In genomic region chr13:29621363-29621762, GRCm38 (mm10) we compare ENCODE assay signal across 21 mouse cellular contexts.
DNase-seq lines count a peak whose midpoint lies in the region; ATAC-seq and TF ChIP-seq lines count a peak whose summit lies in the region.
"Had no signal": no experiment of that assay in that cellular context is flagged by ENCODE, and none has a peak within 500 bp of the region (broad histone marks: within the 10 kb centered on the region; RNA-seq: fewer than 3 reads in every experiment).

No protein-coding gene starts in this region.

- 62% methylated on average over 1 of the region's 1 CpGs for WGBS in neural tube, embryonic 13.5 days
- 64% methylated on average over 1 of the region's 1 CpGs for WGBS in hindbrain, embryonic 13.5 days

- DNase-seq in layer of hippocampus, adult 2 months (ENCODE audit: low spot score in 2 of 2) = no peak
- DNase-seq in layer of hippocampus, postnatal 25 days (ENCODE audit: extremely low spot score in 1 of 2, low spot score in 1 of 2) = no peak
- DNase-seq in neural tube, embryonic 10.5 days (ENCODE audit: extremely low spot score, low spot score) = no peak
- no peak for DNase-seq in cerebellum, adult 9-11 months
- DNase-seq: adrenal gland, postnatal 14 days; cerebellum, adult 11-12 months; cerebellum, adult 9-10 months; cerebellum, postnatal 36 days; gastrocnemius, postnatal 10 days; heart, adult 2 months had no signal

- no peak overlapping the region for H3K4me3 ChIP-seq in layer of hippocampus, adult 2 months
- H3K4me3 ChIP-seq in neural tube, embryonic 13.5 days = no peak overlapping the region
- no peak overlapping the region for H3K4me3 ChIP-seq in hindbrain, embryonic 13.5 days
- H3K4me3 ChIP-seq: embryonic facial prominence, embryonic 13.5 days; forebrain, embryonic 12.5 days; heart, adult 2 months; hindbrain, embryonic 15.5 days had no signal

- 0 out of 2 replicates have a peak, but pooled peaks have one; percentile 56 for ATAC-seq in neural tube, embryonic 13.5 days (ENCODE audit: low read depth)
- no peak for ATAC-seq in hindbrain, embryonic 13.5 days (ENCODE audit: low FRiP score)
- ATAC-seq in inflammation-experienced regulatory T-cells, adult 6 months = no peak
- ATAC-seq: activated CD4-positive, CD25-positive, alpha-beta regulatory T cell, adult 4 months; forebrain, embryonic 16.5 days; Patski had no signal

- no peak overlapping the region for H3K9ac ChIP-seq in neural tube, embryonic 13.5 days
- no peak overlapping the region for H3K9ac ChIP-seq in hindbrain, embryonic 13.5 days
- H3K9ac ChIP-seq: embryonic facial prominence, embryonic 13.5 days; forebrain, embryonic 12.5 days; hindbrain, embryonic 15.5 days had no signal

- H3K4me1 ChIP-seq in neural tube, embryonic 13.5 days (replicated peaks) = peaks cover 18% of the 10 kb centered on the region
- H3K4me1 ChIP-seq in hindbrain, embryonic 13.5 days (replicated peaks) = peaks cover 15% of the 10 kb centered on the region

- H3K9me3 ChIP-seq in neural tube, embryonic 13.5 days = no peaks in the 10 kb centered on the region
- H3K9me3 ChIP-seq in hindbrain, embryonic 13.5 days = no peaks in the 10 kb centered on the region
- H3K9me3 ChIP-seq: embryonic facial prominence, embryonic 13.5 days; forebrain, embryonic 12.5 days; hindbrain, embryonic 15.5 days had no signal

- H3K36me3 ChIP-seq in neural tube, embryonic 13.5 days = no peaks in the 10 kb centered on the region
- no peaks in the 10 kb centered on the region for H3K36me3 ChIP-seq in hindbrain, embryonic 13.5 days
- H3K36me3 ChIP-seq: embryonic facial prominence, embryonic 13.5 days; forebrain, embryonic 12.5 days; hindbrain, embryonic 15.5 days had no signal

- H3K4me2 ChIP-seq in neural tube, embryonic 13.5 days = no peak overlapping the region
- no peak overlapping the region for H3K4me2 ChIP-seq in hindbrain, embryonic 13.5 days
- H3K4me2 ChIP-seq: embryonic facial prominence, embryonic 13.5 days; forebrain, embryonic 12.5 days; heart, embryonic 11.5 days; hindbrain, embryonic 15.5 days had no signal

- H3K27ac ChIP-seq in layer of hippocampus, adult 2 months = no peak overlapping the region
- peak overlapping the region; percentile 7; the same call in 1 of the 2 replicates for H3K27ac ChIP-seq in neural tube, embryonic 13.5 days (replicated peaks)
- H3K27ac ChIP-seq in hindbrain, embryonic 13.5 days = peak overlapping the region; percentile 66
- H3K27ac ChIP-seq: embryonic facial prominence, embryonic 13.5 days; forebrain, embryonic 12.5 days; heart, adult 2 months; hindbrain, embryonic 15.5 days had no signal

- no peaks in the 10 kb centered on the region for H3K27me3 ChIP-seq in neural tube, embryonic 13.5 days
- H3K27me3 ChIP-seq in hindbrain, embryonic 13.5 days = no peaks in the 10 kb centered on the region
- H3K27me3 ChIP-seq: CH12.LX; embryonic facial prominence, embryonic 13.5 days; forebrain, embryonic 12.5 days; hindbrain, embryonic 15.5 days; Patski had no signal

- peak; percentile 38 for TF ChIP-seq CTCF in layer of hippocampus, adult 2 months (conservative IDR thresholded peaks at IDR 0.05)
